Mouse (Mus musculus): ENCODE measurements around the gene Map2k6. TPM values are rescaled to one million over a fixed set of nuclear protein-coding genes. Genes with fewer than 3 reads are reported as not detected.

The Map2k6 gene
- total and polyA plus RNA-seq, 3 experiments = 1.9 to 3.2 TPM; not detected in 1

GRCm38 (mm10) chr11:110414263-110414662 lies 15.3 kb downstream of the Map2k6 start:
- DNase-seq (ENCODE audit: low read depth, low spot score) = no peak
- Histone ChIP-seq H3K79me2 (ENCODE audit: control insufficient read depth, insufficient read depth, low read length, poor library complexity) (no peaks in the 10 kb centered on the region), H3K27ac (ENCODE audit: control insufficient read depth, low read depth, low read length) (no peak overlapping the region), H3K9ac (ENCODE audit: control insufficient read depth, low read depth, low read length, poor library complexity, severe bottlenecking) (no peak overlapping the region), H3K9me3 (replicated peaks; ENCODE audit: insufficient read depth, low read length) (no peaks in the 10 kb centered on the region), H3K36me3 (ENCODE audit: control insufficient read depth in 1 of 2, insufficient read depth in 2 of 2, low read length in 2 of 2) (no peaks in the 10 kb centered on the region), H3K4me1 (ENCODE audit: control insufficient read depth in 1 of 2, insufficient read depth in 2 of 2, low read length in 2 of 2) (no peaks in the 10 kb centered on the region), H3K27me3 (ENCODE audit: control insufficient read depth in 1 of 2, insufficient read depth in 2 of 2, low read length in 2 of 2) (no peaks in the 10 kb centered on the region), H3K4me3 (ENCODE audit: control insufficient read depth in 1 of 2, insufficient read depth in 1 of 2, low read depth in 2 of 2, low read length in 2 of 2) (no peak overlapping the region)
- no peak for TF ChIP-seq ZMIZ1 (IDR thresholded peaks at IDR 0.05; ENCODE audit: low read depth, low read length)
- no peak for TF ChIP-seq CHD1 (IDR thresholded peaks at IDR 0.05; ENCODE audit: low read depth, low read length)
- TF ChIP-seq SMC3 (IDR thresholded peaks at IDR 0.05; ENCODE audit: low read depth, low read length) = no peak
- TF ChIP-seq NRF1 (IDR thresholded peaks at IDR 0.05; ENCODE audit: insufficient read depth, low read depth, low read length, poor library complexity, severe bottlenecking) = no peak
- TF ChIP-seq MYC (IDR thresholded peaks at IDR 0.05; ENCODE audit: low read depth, low read length) = no peak
- TF ChIP-seq EP300 (IDR thresholded peaks at IDR 0.05; ENCODE audit: low read depth in 1 of 2, low read length in 2 of 2) = no peak
- TF ChIP-seq USF1 (IDR thresholded peaks at IDR 0.05; ENCODE audit: low read depth, low read length) = no peak
- no peak for TF ChIP-seq GATA1 (IDR thresholded peaks at IDR 0.05; ENCODE audit: low read depth, low read length)
- no peak for TF ChIP-seq RAD21 (IDR thresholded peaks at IDR 0.05; ENCODE audit: low read depth, low read length)
- TF ChIP-seq UBTF (IDR thresholded peaks at IDR 0.05; ENCODE audit: borderline replicate concordance, insufficient read depth, low read depth, low read length) = no peak
- no peak for TF ChIP-seq POLR2AphosphoS5 (IDR thresholded peaks at IDR 0.05; ENCODE audit: borderline replicate concordance, low read depth, low read length)
- TF ChIP-seq POLR2A (IDR thresholded peaks at IDR 0.05; ENCODE audit: control insufficient read depth in 1 of 2, insufficient read depth in 1 of 2, low read depth in 1 of 2, low read length in 2 of 2, poor library complexity in 1 of 2) = no peak

GRCm38 (mm10) chr11:110416691-110417090 lies 17.8 kb downstream of the Map2k6 start:
- no peak for DNase-seq (ENCODE audit: low read depth, low spot score)
- H3K36me3 ChIP-seq (ENCODE audit: control insufficient read depth in 1 of 2, insufficient read depth in 2 of 2, low read length in 2 of 2) = no peaks in the 10 kb centered on the region
- TF ChIP-seq TBP (IDR thresholded peaks at IDR 0.05; ENCODE audit: low read depth, low read length) (no peak), NELFE (IDR thresholded peaks at IDR 0.05; ENCODE audit: low read depth, low read length) (no peak), NRF1 (IDR thresholded peaks at IDR 0.05; ENCODE audit: insufficient read depth, low read depth, low read length, poor library complexity, severe bottlenecking) (no peak), TAL1 (IDR thresholded peaks at IDR 0.05; ENCODE audit: low read length) (no peak), RAD21 (IDR thresholded peaks at IDR 0.05; ENCODE audit: low read depth, low read length) (no peak), USF1 (IDR thresholded peaks at IDR 0.05; ENCODE audit: low read depth, low read length) (no peak), ELF1 (IDR thresholded peaks at IDR 0.05; ENCODE audit: low read depth, low read length) (no peak), ZKSCAN1 (IDR thresholded peaks at IDR 0.05; ENCODE audit: low read depth, low read length) (no peak), MYB (IDR thresholded peaks at IDR 0.05; ENCODE audit: low read depth, low read length) (no peak), MAX (IDR thresholded peaks at IDR 0.05; ENCODE audit: low read length) (no peak), MXI1 (IDR thresholded peaks at IDR 0.05; ENCODE audit: low read depth, low read length) (no peak), POLR2AphosphoS2 (IDR thresholded peaks at IDR 0.05; ENCODE audit: low read length) (no peak), POLR2A (IDR thresholded peaks at IDR 0.05; ENCODE audit: control insufficient read depth in 1 of 2, insufficient read depth in 1 of 2, low read depth in 1 of 2, low read length in 2 of 2, poor library complexity in 1 of 2) (no peak), POLR2AphosphoS5 (IDR thresholded peaks at IDR 0.05; ENCODE audit: borderline replicate concordance, low read depth, low read length) (no peak), GATA1 (IDR thresholded peaks at IDR 0.05; ENCODE audit: low read depth, low read length) (no peak), CTCF (IDR thresholded peaks at IDR 0.05 in 2 of 3, conservative IDR thresholded peaks at IDR 0.05 in 1 of 3; ENCODE audit: control insufficient read depth in 1 of 3, insufficient read depth in 1 of 3, low read depth in 2 of 3, low read length in 3 of 3, poor library complexity in 1 of 3, severe bottlenecking in 1 of 3) (no peak)
- H3K9me3 ChIP-seq (replicated peaks; ENCODE audit: insufficient read depth, low read length) = no peaks in the 10 kb centered on the region
- H3K27me3 ChIP-seq (ENCODE audit: control insufficient read depth in 1 of 2, insufficient read depth in 2 of 2, low read length in 2 of 2) = no peaks in the 10 kb centered on the region
- no peaks in the 10 kb centered on the region for H3K79me2 ChIP-seq (ENCODE audit: control insufficient read depth, insufficient read depth, low read length, poor library complexity)
- no peak overlapping the region for H3K4me3 ChIP-seq (ENCODE audit: control insufficient read depth in 1 of 2, insufficient read depth in 1 of 2, low read depth in 2 of 2, low read length in 2 of 2)
- no peak overlapping the region for H3K27ac ChIP-seq (ENCODE audit: control insufficient read depth, low read depth, low read length)
- H3K4me1 ChIP-seq (ENCODE audit: control insufficient read depth in 1 of 2, insufficient read depth in 2 of 2, low read length in 2 of 2) = no peaks in the 10 kb centered on the region
- H3K9ac ChIP-seq (ENCODE audit: control insufficient read depth, low read depth, low read length, poor library complexity, severe bottlenecking) = no peak overlapping the region

All from MEL (cell line).